Mouse (Mus musculus): ENCODE data around the gene Tbc1d12. TPM values are rescaled to one million over a fixed set of nuclear protein-coding genes. Genes with fewer than 3 reads are reported as not detected.

The Tbc1d12 gene
- 4.4 and 5.0 TPM in 2 replicates for polyA plus RNA-seq (2015; fragmentation: Nextera tagmentation; extraction: Ambion mirVana)

DNA sequence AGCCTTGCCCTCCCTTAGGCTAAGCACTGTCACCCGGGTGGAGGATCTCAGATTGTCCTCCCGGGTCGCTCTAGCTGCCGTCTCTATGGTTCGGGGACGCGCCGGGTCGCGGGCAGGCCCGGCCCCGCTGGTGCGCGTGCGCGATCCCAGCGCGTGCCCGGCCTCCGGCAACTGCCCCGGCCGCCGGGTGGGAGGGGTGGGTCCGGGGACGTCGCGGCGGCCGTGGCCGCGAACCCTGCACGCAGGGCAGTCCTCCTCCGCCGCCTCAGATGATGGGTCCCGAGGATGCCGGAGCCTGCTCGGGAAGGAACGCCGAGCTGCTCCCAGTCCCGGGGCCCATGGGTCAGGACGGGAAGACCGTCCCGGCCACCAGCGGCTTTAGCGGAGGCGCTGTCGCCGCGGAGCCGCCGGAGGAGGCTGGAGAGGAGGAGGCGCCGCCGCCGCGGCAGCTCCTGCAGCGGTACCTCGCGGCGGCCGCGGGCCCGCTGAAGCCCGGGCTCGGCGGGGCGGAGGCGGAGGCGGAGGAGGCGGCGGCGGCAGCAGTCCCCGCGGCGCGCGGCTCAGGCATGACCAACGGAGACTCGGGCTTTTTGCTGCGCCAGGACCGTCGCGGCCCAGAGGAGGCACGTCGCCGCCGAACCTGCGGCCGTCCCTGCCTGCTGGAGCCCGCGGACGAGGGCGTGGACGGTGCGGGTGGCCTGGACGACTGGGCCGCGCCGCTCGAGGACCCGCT, at the start of gene Tbc1d12:
Gene Tbc1d12 (plus strand): TSS at position 142 of the 733 bp plus-strand sequence.
- under 1% methylated on average over 90 of the region's 101 CpGs for WGBS

GRCm38 (mm10) chr19:38787756-38788155, 48.6 kb upstream of the Tbc1d12 start:
- Histone ChIP-seq H3K9me3 (no peaks in the 10 kb centered on the region), H3K4me3 (no peak overlapping the region), H3K36me3 (peaks cover 47% of the 10 kb centered on the region), H3K27me3 (no peaks in the 10 kb centered on the region), H3K9ac (replicated peaks) (no peak overlapping the region), H3K4me2 (replicated peaks) (no peak overlapping the region), H3K4me1 (no peaks in the 10 kb centered on the region), H3K27ac (replicated peaks) (no peak overlapping the region)
- 90% methylated on average over 6 of the region's 6 CpGs for WGBS
- ATAC-seq (replicated peaks) = no peak

More for the DNA sequence above, at the start of gene Tbc1d12:
- H3K4me1 ChIP-seq = peaks cover 17% of the 10 kb centered on the region; the same call in 1 of the 2 replicates
- peak within 1 kb of the TSS; percentile 55 for H3K4me2 ChIP-seq (replicated peaks)
- no peaks in the 10 kb centered on the region for H3K27me3 ChIP-seq
- H3K27ac ChIP-seq (replicated peaks) = peak within 1 kb of the TSS; percentile 93
- H3K36me3 ChIP-seq = no peaks in the 10 kb centered on the region
- peak; percentile 96 for ATAC-seq (replicated peaks)
- peak within 1 kb of the TSS; percentile 75 for H3K9ac ChIP-seq (replicated peaks)
- H3K4me3 ChIP-seq = peak within 1 kb of the TSS; percentile 84
- H3K9me3 ChIP-seq = no peaks in the 10 kb centered on the region

- Histone ChIP-seq H3K4me2 (replicated peaks) (no peak overlapping the region), H3K9me3 (no peaks in the 10 kb centered on the region), H3K9ac (replicated peaks) (no peak overlapping the region), H3K36me3 (peaks cover 86% of the 10 kb centered on the region), H3K27me3 (no peaks in the 10 kb centered on the region), H3K4me3 (no peak overlapping the region), H3K4me1 (no peaks in the 10 kb centered on the region), H3K27ac (replicated peaks) (no peak overlapping the region)
- no peak for ATAC-seq (replicated peaks)
- 82% methylated on average over 7 of the region's 7 CpGs for WGBS
Observed at GRCm38 (mm10) chr19:38793563-38794045, 42.8 kb upstream of the Tbc1d12 start.

GRCm38 (mm10) chr19:38796546-38796945, 39.8 kb upstream of the Tbc1d12 start:
- 87% methylated on average over 5 of the region's 5 CpGs for whole genome bisulfite sequencing
- Histone ChIP-seq H3K36me3 (peaks cover 84% of the 10 kb centered on the region), H3K27ac (replicated peaks) (no peak overlapping the region), H3K9me3 (no peaks in the 10 kb centered on the region), H3K9ac (replicated peaks) (no peak overlapping the region), H3K4me1 (no peaks in the 10 kb centered on the region), H3K27me3 (no peaks in the 10 kb centered on the region), H3K4me2 (replicated peaks) (no peak overlapping the region), H3K4me3 (no peak overlapping the region)
- ATAC-seq (replicated peaks) = no peak

DNA sequence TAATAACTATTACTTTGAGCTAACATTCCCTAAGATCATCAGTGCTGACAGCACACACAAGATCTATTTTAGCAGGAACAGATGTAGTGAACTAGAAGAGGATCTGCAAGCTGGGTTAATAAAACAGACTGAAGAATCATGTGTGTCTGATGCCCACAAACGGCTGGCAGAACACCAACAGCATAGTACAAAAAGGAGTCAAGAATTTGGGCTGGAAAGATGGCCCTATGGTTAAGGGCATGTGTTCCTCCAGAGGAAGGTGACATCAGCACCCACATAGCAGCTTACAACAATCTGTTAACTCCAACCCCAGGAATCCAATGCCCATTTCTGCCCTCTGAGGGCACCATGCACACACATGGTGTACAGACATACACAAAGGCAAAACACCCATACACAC, 38.1 kb upstream of the Tbc1d12 start:
- 98% methylated on average over 1 of the region's 1 CpGs for WGBS
- H3K4me1 ChIP-seq = no peaks in the 10 kb centered on the region
- H3K36me3 ChIP-seq = peaks cover 86% of the 10 kb centered on the region
- H3K9ac ChIP-seq (replicated peaks) = no peak overlapping the region
- no peaks in the 10 kb centered on the region for H3K9me3 ChIP-seq
- no peak overlapping the region for H3K4me3 ChIP-seq
- no peak overlapping the region for H3K27ac ChIP-seq (replicated peaks)
- H3K27me3 ChIP-seq = no peaks in the 10 kb centered on the region
- H3K4me2 ChIP-seq (replicated peaks) = no peak overlapping the region
- ATAC-seq (replicated peaks) = no peak

DNA sequence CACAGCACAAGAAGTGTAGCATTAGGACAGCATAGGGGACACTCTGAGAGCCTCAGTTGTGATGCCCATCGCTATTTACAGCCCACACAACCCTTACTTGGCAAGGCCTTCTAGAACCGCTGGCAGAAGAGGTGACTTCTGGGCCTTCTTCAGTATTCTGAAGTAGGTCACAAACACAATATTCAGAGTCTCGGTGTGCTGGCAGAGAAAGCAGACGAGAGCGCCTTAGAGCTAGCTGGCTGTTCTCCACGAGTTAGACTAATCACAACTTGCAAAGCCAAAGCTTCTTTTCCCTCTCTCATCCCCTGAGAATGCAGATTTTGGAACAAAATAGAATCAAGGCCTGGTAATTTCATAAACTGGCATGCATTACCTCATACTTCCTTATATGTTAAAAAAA, 37.6 kb upstream of the Tbc1d12 start:
- H3K4me2 ChIP-seq (replicated peaks) = no peak overlapping the region
- H3K27me3 ChIP-seq = no peaks in the 10 kb centered on the region
- no peaks in the 10 kb centered on the region for H3K9me3 ChIP-seq
- H3K4me1 ChIP-seq = no peaks in the 10 kb centered on the region
- H3K27ac ChIP-seq (replicated peaks) = no peak overlapping the region
- no peak overlapping the region for H3K9ac ChIP-seq (replicated peaks)
- H3K4me3 ChIP-seq = no peak overlapping the region
- WGBS = 88% methylated on average over 6 of the region's 6 CpGs
- peaks cover 86% of the 10 kb centered on the region for H3K36me3 ChIP-seq
- ATAC-seq (replicated peaks) = no peak

DNA sequence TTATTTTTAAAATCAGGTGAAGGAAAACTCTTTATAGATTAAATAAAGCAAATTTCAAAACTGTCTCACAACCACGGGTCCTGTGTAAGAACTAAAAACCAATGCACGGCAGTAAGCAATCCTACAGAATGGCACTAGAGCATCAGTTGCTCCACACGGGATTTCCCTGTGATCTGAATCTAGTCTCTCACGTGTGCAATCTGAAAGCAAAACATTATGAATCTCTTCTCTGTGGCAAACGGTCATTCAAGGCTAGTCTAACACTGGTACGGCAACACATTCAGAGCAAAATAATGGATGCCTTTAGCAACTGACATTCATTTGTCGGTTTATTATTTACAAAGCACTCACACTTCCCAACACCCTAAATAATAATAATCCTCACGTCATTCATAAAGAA, 18.2 kb upstream of the Tbc1d12 start:
- Histone ChIP-seq H3K4me3 (peak overlapping the region; percentile 86), H3K36me3 (peaks cover 26% of the 10 kb centered on the region), H3K9ac (replicated peaks) (peak overlapping the region; percentile 79), H3K27ac (replicated peaks) (no peak overlapping the region), H3K4me1 (peaks cover 19% of the 10 kb centered on the region), H3K4me2 (replicated peaks) (peak overlapping the region; percentile 87), H3K27me3 (no peaks in the 10 kb centered on the region), H3K9me3 (no peaks in the 10 kb centered on the region)
- WGBS = 43% methylated on average over 8 of the region's 8 CpGs
- ATAC-seq (replicated peaks) = no peak

- peak within 1 kb of the TSS; percentile 87 for H3K4me2 ChIP-seq (replicated peaks)
- peak within 1 kb of the TSS; percentile 50; the same call in 1 of the 2 replicates for H3K27ac ChIP-seq (replicated peaks)
- peaks cover 21% of the 10 kb centered on the region for H3K36me3 ChIP-seq
- no peaks in the 10 kb centered on the region for H3K9me3 ChIP-seq
- ATAC-seq (replicated peaks) = peak; percentile 98
- H3K9ac ChIP-seq (replicated peaks) = peak within 1 kb of the TSS; percentile 79
- H3K4me1 ChIP-seq = peaks cover 19% of the 10 kb centered on the region
- peak within 1 kb of the TSS; percentile 86 for H3K4me3 ChIP-seq
- no peaks in the 10 kb centered on the region for H3K27me3 ChIP-seq
- 1% methylated on average over 38 of the region's 38 CpGs for WGBS
Observed at GRCm38 (mm10) chr19:38818766-38819426, 17.5 kb upstream of the Tbc1d12 start, which contains the start of gene Noc3l. Noc3l (minus strand) TSS chr19:38819237.

GRCm38 (mm10) chr19:38819427-38819802, 17.0 kb upstream of the Tbc1d12 start:
- peak overlapping the region; percentile 87 for H3K4me2 ChIP-seq (replicated peaks)
- ATAC-seq (replicated peaks) = peak; percentile 76
- peak overlapping the region; percentile 79 for H3K9ac ChIP-seq (replicated peaks)
- peak overlapping the region; percentile 86 for H3K4me3 ChIP-seq
- peaks cover 19% of the 10 kb centered on the region for H3K4me1 ChIP-seq
- H3K9me3 ChIP-seq = no peaks in the 10 kb centered on the region
- 10% methylated on average over 16 of the region's 16 CpGs for WGBS
- peak overlapping the region; percentile 50; the same call in 1 of the 2 replicates for H3K27ac ChIP-seq (replicated peaks)
- H3K27me3 ChIP-seq = no peaks in the 10 kb centered on the region
- peaks cover 16% of the 10 kb centered on the region for H3K36me3 ChIP-seq

- 91% methylated on average over 4 of the region's 4 CpGs for WGBS
- Histone ChIP-seq H3K4me2 (replicated peaks) (no peak overlapping the region), H3K9ac (replicated peaks) (no peak overlapping the region)
Observed at GRCm38 (mm10) chr19:38820186-38820804, 16.1 kb upstream of the Tbc1d12 start.

GRCm38 (mm10) chr19:38833224-38833623, 3.2 kb upstream of the Tbc1d12 start:
- Histone ChIP-seq H3K27ac (replicated peaks) (no peak overlapping the region), H3K4me2 (replicated peaks) (no peak overlapping the region), H3K4me1 (peaks cover 5% of the 10 kb centered on the region; the same call in 1 of the 2 replicates), H3K9me3 (no peaks in the 10 kb centered on the region), H3K9ac (replicated peaks) (no peak overlapping the region), H3K4me3 (no peak overlapping the region), H3K27me3 (no peaks in the 10 kb centered on the region), H3K36me3 (no peaks in the 10 kb centered on the region)
- ATAC-seq (replicated peaks) = no peak
- 73% methylated on average over 1 of the region's 1 CpGs for WGBS

More at GRCm38 (mm10) chr19:38820186-38820804, 16.1 kb upstream of the Tbc1d12 start:
- Histone ChIP-seq H3K27me3 (no peaks in the 10 kb centered on the region), H3K9me3 (no peaks in the 10 kb centered on the region), H3K4me3 (no peak overlapping the region), H3K27ac (replicated peaks) (no peak overlapping the region), H3K36me3 (peaks cover 7% of the 10 kb centered on the region), H3K4me1 (peaks cover 19% of the 10 kb centered on the region)
- ATAC-seq (replicated peaks) = no peak

- no peaks in the 10 kb centered on the region for H3K27me3 ChIP-seq
- ATAC-seq (replicated peaks) = no peak; the same call in 1 of the 2 replicates
- peak overlapping the region; percentile 84 for H3K4me3 ChIP-seq
- H3K36me3 ChIP-seq = no peaks in the 10 kb centered on the region
- H3K4me1 ChIP-seq = peaks cover 17% of the 10 kb centered on the region; the same call in 1 of the 2 replicates
- 28% methylated on average over 10 of the region's 10 CpGs for WGBS
- peak overlapping the region; percentile 55 for H3K4me2 ChIP-seq (replicated peaks)
- H3K9me3 ChIP-seq = no peaks in the 10 kb centered on the region
- H3K27ac ChIP-seq (replicated peaks) = peak overlapping the region; percentile 93
- H3K9ac ChIP-seq (replicated peaks) = peak overlapping the region; percentile 75
Observed at GRCm38 (mm10) chr19:38836084-38836437, 318 bp upstream of the Tbc1d12 start.

Data from forebrain, embryonic 15.5 days (tissue).